Mouse (Mus musculus) urinary bladder, postnatal 36 days (tissue): ENCODE data around the gene Wrnip1.
"Not testable (repeated sequence)": the region's sequence is repeated elsewhere in the genome, so short reads cannot be mapped to it uniquely, and the experiment has no call there.

ENCODE experiments used
- DNase-seq, 2 experiments: peaks; one replicate each; pipeline ENCODE4 v3.0.0; 2022; ENCODE audit warnings: low spot score in 2 of 2, mixed read lengths in 1 of 2

Gene Wrnip1

DNA sequence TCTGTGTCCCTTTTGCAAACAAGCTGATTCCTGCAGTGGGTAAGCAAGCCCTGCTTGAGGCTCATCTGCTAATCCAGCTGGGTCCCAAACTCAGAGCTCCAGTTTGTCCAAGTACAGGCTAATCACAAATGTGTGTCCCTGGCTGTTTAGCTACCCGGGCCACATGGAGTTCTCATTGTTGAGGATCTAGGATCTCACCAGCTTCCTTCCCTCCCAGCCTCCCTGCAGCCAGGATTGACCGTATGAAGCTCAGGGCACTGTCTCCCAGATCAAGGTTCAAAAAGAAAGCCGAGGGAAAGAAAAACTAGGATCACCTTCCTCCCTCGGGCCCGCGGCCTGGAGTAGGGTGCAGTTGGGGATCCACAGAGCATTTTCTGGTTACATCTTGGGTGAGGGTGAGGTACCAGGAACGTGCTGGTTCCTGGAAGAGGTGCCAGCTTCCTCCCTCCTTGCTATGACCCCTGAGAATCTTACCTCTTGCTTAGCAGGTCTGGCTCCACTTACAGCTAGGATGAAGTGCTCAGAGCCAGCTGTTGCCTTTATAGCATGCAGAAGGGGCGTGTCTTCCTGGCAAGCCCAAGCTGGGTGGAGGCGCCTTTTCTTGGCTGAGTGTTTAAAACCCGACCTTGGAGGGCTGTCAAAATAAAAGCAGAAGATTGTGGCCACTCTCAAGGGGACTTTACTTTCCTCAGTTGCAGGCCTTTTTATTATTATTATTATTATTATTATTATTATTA, 49.0 kb downstream of the Wrnip1 start, which contains the start of gene Serpinb1a:
Gene Serpinb1a (minus strand): TSS at position 518 of the 737 bp plus-strand sequence.
- peak; percentile 45 to 76 for DNase-seq

DNA sequence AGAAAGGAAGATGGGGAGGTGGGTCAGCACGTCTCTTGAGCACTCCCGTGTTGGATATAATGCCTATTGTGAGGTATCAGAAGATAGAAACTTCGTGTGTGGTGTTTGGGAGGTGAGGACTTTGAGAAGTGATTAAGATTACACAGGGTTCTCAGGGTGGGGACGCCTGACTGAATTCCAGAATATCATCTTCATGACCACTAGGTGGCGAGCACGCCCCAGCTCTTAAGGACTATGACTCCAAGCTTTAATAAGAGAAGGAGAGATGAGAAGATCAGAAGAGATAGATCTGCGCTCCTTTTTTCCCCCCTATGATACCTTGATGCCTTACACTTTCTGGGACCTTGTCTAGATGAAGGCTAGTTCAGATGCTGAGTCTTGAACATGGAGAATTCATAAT, 50.1 kb downstream of the Wrnip1 start:
- no peak for DNase-seq

- no peak for DNase-seq
Observed at GRCm38 (mm10) chr13:32852539-32852938, 50.7 kb downstream of the Wrnip1 start.

DNA sequence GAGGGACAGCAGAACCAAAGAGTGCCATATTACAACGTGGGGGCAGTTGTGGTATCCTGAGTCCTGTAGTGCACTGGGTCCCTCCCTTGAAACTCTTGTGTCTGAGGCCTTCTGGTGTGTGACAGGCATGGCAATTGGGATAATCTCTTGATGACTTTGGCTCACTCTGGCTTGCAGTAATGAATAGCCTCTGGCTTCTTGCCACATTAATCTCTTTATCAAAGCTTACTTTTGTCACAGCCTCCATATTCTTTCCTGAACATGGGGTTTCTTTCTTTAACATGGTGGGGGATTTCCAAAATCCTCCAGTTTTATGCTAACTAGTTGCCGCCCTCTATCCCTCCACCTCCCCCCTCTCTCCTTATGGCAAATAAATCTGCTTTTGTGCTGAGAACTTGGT, 51.2 kb downstream of the Wrnip1 start:
- DNase-seq = no peak

- no peak for DNase-seq
Observed at GRCm38 (mm10) chr13:32860821-32861220, 59.0 kb downstream of the Wrnip1 start.

DNA sequence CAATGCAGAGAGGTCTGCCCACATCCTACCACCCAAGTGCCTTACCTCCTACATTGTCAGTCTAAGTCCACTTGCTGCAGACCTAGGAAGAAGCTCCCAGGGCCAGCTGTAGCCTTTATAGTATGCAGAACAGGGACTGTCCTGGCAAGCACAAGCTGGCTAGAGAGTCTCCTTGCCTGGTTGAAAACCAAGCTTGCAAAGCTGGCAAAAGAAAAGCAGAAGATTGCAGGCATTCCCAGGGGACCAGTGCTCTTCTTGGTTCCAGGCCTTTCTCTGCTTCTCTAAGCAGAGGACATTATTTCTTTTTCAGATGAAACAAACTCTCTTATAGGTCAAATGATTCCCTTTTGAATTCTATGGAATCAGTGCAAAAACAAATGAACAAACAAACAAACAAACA, 61.6 kb downstream of the Wrnip1 start:
- no peak for DNase-seq

DNA sequence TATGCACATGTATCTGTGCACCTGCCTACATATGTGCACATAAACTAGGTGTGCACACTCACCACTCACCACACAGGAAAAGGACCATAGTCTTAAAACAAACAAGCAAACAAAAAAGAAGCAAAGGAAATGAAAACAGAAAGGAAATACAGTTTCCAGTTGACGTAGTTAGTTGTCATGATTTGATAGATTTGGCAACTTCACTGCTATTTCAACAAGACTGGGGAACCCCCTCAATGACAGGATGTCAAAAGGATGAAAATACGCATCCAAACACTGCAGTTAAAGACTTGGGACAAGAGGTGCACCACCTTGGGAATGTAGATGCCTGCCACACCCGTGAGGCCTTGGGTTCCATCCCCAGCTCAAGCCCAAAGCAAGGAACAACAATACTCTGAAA, 62.7 kb downstream of the Wrnip1 start:
- not testable (repeated sequence) for DNase-seq

- no peak for DNase-seq
Observed at GRCm38 (mm10) chr13:32865591-32865990, 63.8 kb downstream of the Wrnip1 start.

GRCm38 (mm10) chr13:32866484-32866883, 64.6 kb downstream of the Wrnip1 start:
- DNase-seq = peak; percentile 55 to 69

DNA sequence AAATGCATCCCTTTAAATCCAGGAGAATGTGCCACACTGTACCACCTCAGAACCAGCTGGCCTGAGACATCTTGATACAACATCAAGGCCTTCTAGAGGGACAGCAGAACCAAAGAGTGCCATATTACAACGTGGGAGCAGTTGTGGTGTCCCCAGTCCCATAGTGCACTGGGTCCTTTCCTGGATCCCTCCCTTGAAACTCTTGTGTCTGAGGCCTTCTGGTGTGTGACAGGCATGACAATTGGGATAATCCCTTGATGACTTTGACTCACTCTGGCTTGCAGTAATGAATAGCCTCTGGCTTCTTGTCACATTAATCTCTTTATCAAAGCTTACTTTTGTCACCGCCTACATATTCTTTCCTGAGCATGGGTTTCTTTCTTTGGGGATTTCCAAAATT, 65.2 kb downstream of the Wrnip1 start:
- no peak for DNase-seq

GRCm38 (mm10) chr13:32868233-32868632, 66.4 kb downstream of the Wrnip1 start:
- DNase-seq = not testable (repeated sequence)

DNA sequence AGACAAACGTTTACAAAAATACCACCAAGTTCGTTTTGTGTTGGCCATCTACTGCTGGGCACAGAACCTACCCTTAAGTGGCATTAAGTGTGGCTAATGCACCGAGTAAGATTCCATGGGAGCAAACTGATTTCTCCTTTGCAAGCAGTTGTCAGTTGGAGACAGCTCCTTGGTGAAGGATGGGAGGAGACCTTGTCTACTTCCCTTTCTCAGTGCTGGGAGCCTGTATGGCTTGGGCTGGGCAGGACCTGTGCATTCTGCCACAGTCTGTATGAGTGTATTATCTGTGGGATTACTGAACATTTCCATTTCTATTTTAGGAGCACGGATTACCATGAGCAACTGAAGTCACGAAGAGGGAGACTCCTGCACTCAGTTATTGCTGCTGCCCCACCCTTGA, 67.0 kb downstream of the Wrnip1 start:
- DNase-seq = no peak
